Mouse (Mus musculus) C2C12 (cell line): ENCODE measurements at regions not wholly inside any gene's neighbourhood (a gene's known extent, or its start where the extent isn't known, plus 50 kb on each side); places are given as distances from the start of the nearest gene placed in this dataset.

Experiments
- CTCF ChIP-seq: IDR thresholded peaks from one replicate; pipeline ENCODE4 v1.5.1; 2011; ENCODE audit not compliant: control insufficient read depth, insufficient read depth, insufficient read length
- MAX ChIP-seq: IDR thresholded peaks from one replicate; pipeline ENCODE4 v1.6.1; 2011; ENCODE audit warnings: mild to moderate bottlenecking, control low read depth

DNA sequence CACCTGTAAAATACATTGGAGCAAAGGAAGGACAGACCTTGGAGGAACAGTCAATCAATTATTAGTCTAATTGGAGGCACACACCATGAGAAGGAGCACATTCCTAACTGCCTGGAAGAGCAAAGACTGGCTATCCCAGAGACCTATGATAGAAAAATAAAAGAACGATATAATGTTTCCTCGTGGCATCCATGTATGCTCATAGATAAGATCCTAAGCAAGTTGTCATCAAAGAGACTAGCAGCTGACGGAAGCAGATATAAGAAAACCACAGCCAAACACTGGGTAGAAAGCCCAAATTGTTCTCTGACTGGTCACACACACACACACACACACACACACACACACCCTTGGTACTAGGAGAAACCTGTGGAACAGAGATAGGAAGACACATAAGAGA, 986.6 kb upstream of the Manea start:
- TF ChIP-seq CTCF (no peak), MAX (no peak)
